Mouse (Mus musculus): Measurements from ENCODE around the gene Scamp1. TPM values are rescaled to one million over a fixed set of nuclear protein-coding genes. Genes with fewer than 3 reads are reported as not detected.
A peak's percentile ranks its signal among the peaks of the same experiment; 100 is the strongest.

Scamp1 gene
- polyA plus RNA-seq, 1 experiment: 229 TPM

DNA sequence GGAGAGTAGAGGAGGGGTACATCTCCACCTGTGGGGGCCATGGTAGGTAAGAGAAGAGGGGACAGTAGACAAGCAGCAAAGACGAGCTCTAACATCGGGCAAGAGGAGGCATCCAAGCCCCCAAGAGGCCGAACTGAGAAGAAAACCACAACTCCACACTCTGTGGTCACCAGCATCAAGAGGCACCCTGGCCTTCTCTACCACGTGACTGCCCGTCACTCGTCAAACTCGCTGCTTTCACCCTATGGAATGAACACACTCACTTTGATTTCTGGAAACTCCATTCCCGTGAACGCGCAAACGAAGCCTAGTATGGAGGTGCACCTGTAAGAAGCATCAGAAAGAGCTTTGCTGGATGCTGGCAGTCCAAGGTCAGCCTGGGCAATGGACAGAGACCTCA lies 10.7 kb upstream of the Scamp1 start:
- peaks cover 2% of the 10 kb centered on the region; the same call in 1 of the 2 replicates for H3K4me1 ChIP-seq (ENCODE audit: control insufficient read depth, insufficient read depth, low read length)
- H3K36me3 ChIP-seq (ENCODE audit: control insufficient read depth, insufficient read depth, low read length): no peaks in the 10 kb centered on the region
- H3K27me3 ChIP-seq (ENCODE audit: control insufficient read depth, insufficient read depth, low read length): no peaks in the 10 kb centered on the region
- no peak overlapping the region for H3K27ac ChIP-seq (ENCODE audit: control insufficient read depth, insufficient read depth, low read depth, low read length)
- no peak for TF ChIP-seq CTCF (IDR thresholded peaks at IDR 0.05; ENCODE audit: control insufficient read depth, insufficient read depth, insufficient replicate concordance, low read depth, low read length)
- TF ChIP-seq POLR2A (IDR thresholded peaks at IDR 0.05; ENCODE audit: control insufficient read depth, low read depth, low read length): no peak
- H3K4me3 ChIP-seq (ENCODE audit: control insufficient read depth, low read depth, low read length): peak overlapping the region; percentile 28

GRCm38 (mm10) chr13:94295922-94296321 lies 10.3 kb upstream of the Scamp1 start:
- no peaks in the 10 kb centered on the region for H3K36me3 ChIP-seq (ENCODE audit: control insufficient read depth, insufficient read depth, low read length)
- TF ChIP-seq CTCF (IDR thresholded peaks at IDR 0.05; ENCODE audit: control insufficient read depth, insufficient read depth, insufficient replicate concordance, low read depth, low read length): no peak
- TF ChIP-seq POLR2A (IDR thresholded peaks at IDR 0.05; ENCODE audit: control insufficient read depth, low read depth, low read length): no peak

DNA sequence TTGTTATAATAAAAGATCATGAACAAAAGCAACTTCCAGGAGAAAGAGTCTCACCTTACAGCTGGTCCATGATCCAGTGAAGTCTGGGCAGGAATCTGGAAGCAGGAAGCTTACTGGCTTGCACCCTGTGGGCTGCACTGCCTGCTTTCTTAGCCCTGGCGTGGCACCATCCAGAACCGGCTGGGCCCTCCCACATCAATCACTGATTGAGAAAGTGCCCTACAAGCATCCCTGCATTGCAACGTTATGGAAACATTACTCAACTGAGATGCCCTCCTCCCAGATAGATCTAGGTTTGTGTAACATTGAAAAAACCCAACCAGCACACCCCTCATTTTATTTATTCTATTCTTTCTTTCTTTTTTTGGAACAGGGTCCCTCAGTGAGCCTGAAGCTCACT lies 9.2 kb upstream of the Scamp1 start:
- Histone ChIP-seq H3K4me1 (ENCODE audit: control insufficient read depth, insufficient read depth, low read length) (peaks cover 2% of the 10 kb centered on the region; the same call in 1 of the 2 replicates), H3K36me3 (ENCODE audit: control insufficient read depth, insufficient read depth, low read length) (no peaks in the 10 kb centered on the region), H3K27ac (ENCODE audit: control insufficient read depth, insufficient read depth, low read depth, low read length) (no peak overlapping the region), H3K4me3 (ENCODE audit: control insufficient read depth, low read depth, low read length) (no peak overlapping the region), H3K27me3 (ENCODE audit: control insufficient read depth, insufficient read depth, low read length) (no peaks in the 10 kb centered on the region)
- no peak for TF ChIP-seq POLR2A (IDR thresholded peaks at IDR 0.05; ENCODE audit: control insufficient read depth, low read depth, low read length)
- TF ChIP-seq CTCF (IDR thresholded peaks at IDR 0.05; ENCODE audit: control insufficient read depth, insufficient read depth, insufficient replicate concordance, low read depth, low read length): no peak

More at GRCm38 (mm10) chr13:94295922-94296321, 10.3 kb upstream of the Scamp1 start:
- H3K27me3 ChIP-seq (ENCODE audit: control insufficient read depth, insufficient read depth, low read length): no peaks in the 10 kb centered on the region
- H3K27ac ChIP-seq (ENCODE audit: control insufficient read depth, insufficient read depth, low read depth, low read length): no peak overlapping the region
- peaks cover 2% of the 10 kb centered on the region; the same call in 1 of the 2 replicates for H3K4me1 ChIP-seq (ENCODE audit: control insufficient read depth, insufficient read depth, low read length)
- peak overlapping the region; percentile 28 for H3K4me3 ChIP-seq (ENCODE audit: control insufficient read depth, low read depth, low read length)

DNA sequence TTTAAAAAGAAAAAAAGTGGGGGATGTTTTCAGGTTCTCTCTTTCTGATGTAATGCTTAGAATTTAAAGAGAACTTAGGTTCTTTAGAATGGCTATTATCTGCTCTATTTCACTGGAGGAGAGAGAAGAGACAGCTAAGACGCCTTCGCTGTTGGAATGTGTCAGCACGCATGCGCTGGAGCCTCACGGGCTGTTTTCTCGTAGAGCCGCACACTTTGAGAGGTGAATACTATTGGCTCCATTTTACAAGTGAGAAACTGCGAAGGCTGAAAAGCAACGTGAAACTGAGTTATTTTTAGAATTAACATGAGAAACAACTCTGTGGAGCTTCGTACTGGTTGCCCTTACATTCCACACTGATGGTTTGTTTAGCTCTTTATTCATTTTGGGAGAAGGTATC lies 8.3 kb upstream of the Scamp1 start:
- Histone ChIP-seq H3K4me3 (ENCODE audit: control insufficient read depth, low read depth, low read length) (no peak overlapping the region), H3K36me3 (ENCODE audit: control insufficient read depth, insufficient read depth, low read length) (no peaks in the 10 kb centered on the region), H3K27ac (ENCODE audit: control insufficient read depth, insufficient read depth, low read depth, low read length) (no peak overlapping the region)

GRCm38 (mm10) chr13:94286195-94286594 lies 538 bp upstream of the Scamp1 start:
- Histone ChIP-seq H3K4me1 (ENCODE audit: control insufficient read depth, insufficient read depth, low read length) (peaks cover 6% of the 10 kb centered on the region), H3K36me3 (ENCODE audit: control insufficient read depth, insufficient read depth, low read length) (no peaks in the 10 kb centered on the region), H3K4me3 (ENCODE audit: control insufficient read depth, low read depth, low read length) (no peak overlapping the region), H3K27ac (ENCODE audit: control insufficient read depth, insufficient read depth, low read depth, low read length) (no peak overlapping the region), H3K27me3 (ENCODE audit: control insufficient read depth, insufficient read depth, low read length) (no peaks in the 10 kb centered on the region)
- TF ChIP-seq CTCF (IDR thresholded peaks at IDR 0.05; ENCODE audit: control insufficient read depth, insufficient read depth, insufficient replicate concordance, low read depth, low read length) (no peak), POLR2A (IDR thresholded peaks at IDR 0.05; ENCODE audit: control insufficient read depth, low read depth, low read length) (no peak)

More for the DNA sequence above, 8.3 kb upstream of the Scamp1 start:
- Histone ChIP-seq H3K4me1 (ENCODE audit: control insufficient read depth, insufficient read depth, low read length) (peaks cover 2% of the 10 kb centered on the region; the same call in 1 of the 2 replicates), H3K27me3 (ENCODE audit: control insufficient read depth, insufficient read depth, low read length) (no peaks in the 10 kb centered on the region)
- TF ChIP-seq POLR2A (IDR thresholded peaks at IDR 0.05; ENCODE audit: control insufficient read depth, low read depth, low read length) (no peak), CTCF (IDR thresholded peaks at IDR 0.05; ENCODE audit: control insufficient read depth, insufficient read depth, insufficient replicate concordance, low read depth, low read length) (no peak)

DNA sequence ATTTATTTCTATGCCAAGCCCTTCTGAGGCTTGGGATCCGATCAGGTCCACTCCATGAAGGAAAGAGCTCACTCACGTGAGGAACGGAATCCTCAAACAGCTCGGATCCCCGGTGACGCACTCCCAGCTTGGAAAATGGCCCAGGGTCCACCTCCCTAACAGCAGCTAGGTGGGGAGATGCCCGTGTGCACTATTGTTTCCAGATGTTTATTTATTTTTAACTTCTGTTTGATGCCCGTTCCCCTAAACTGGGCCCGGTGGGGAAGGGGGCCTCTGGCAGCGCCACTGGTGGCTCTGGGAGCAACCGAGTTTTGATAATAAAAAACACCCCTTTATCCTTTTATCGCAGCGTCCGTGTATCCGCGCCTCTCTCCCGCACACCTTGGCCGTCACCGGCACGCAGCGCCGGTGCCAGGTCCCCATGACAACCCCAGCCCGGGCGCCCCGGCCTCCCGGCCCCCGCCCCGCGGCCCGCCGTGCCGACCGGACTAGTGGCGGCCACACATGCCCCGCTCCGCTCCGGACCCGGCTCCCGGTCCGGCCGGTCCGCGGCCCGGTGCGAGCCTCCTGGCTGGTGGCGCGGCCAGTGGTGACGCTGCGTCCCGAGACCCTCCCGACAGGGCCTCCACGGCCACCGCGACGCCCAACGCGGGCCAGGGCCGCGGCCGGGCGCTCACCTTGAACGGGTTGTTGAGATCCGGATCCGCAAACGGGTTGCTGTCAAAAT lies 951 bp downstream of the Scamp1 start:
- H3K4me1 ChIP-seq (ENCODE audit: control insufficient read depth, insufficient read depth, low read length): peaks cover 6% of the 10 kb centered on the region
- H3K27me3 ChIP-seq (ENCODE audit: control insufficient read depth, insufficient read depth, low read length): no peaks in the 10 kb centered on the region
- TF ChIP-seq POLR2A (IDR thresholded peaks at IDR 0.05; ENCODE audit: control insufficient read depth, low read depth, low read length) (no peak), CTCF (IDR thresholded peaks at IDR 0.05; ENCODE audit: control insufficient read depth, insufficient read depth, insufficient replicate concordance, low read depth, low read length) (no peak)
- H3K4me3 ChIP-seq (ENCODE audit: control insufficient read depth, low read depth, low read length): peak overlapping the region; percentile 99
- H3K36me3 ChIP-seq (ENCODE audit: control insufficient read depth, insufficient read depth, low read length): no peaks in the 10 kb centered on the region
- H3K27ac ChIP-seq (ENCODE audit: control insufficient read depth, insufficient read depth, low read depth, low read length): peak overlapping the region; percentile 85

GRCm38 (mm10) chr13:94279420-94279819 lies 6.2 kb downstream of the Scamp1 start:
- Histone ChIP-seq H3K4me3 (ENCODE audit: control insufficient read depth, low read depth, low read length) (no peak overlapping the region), H3K27me3 (ENCODE audit: control insufficient read depth, insufficient read depth, low read length) (no peaks in the 10 kb centered on the region), H3K27ac (ENCODE audit: control insufficient read depth, insufficient read depth, low read depth, low read length) (no peak overlapping the region), H3K4me1 (ENCODE audit: control insufficient read depth, insufficient read depth, low read length) (peaks cover under 1% of the 10 kb centered on the region), H3K36me3 (ENCODE audit: control insufficient read depth, insufficient read depth, low read length) (no peaks in the 10 kb centered on the region)
- no peak for TF ChIP-seq POLR2A (IDR thresholded peaks at IDR 0.05; ENCODE audit: control insufficient read depth, low read depth, low read length)
- TF ChIP-seq CTCF (IDR thresholded peaks at IDR 0.05; ENCODE audit: control insufficient read depth, insufficient read depth, insufficient replicate concordance, low read depth, low read length): no peak
